Mouse (Mus musculus): Measurements from ENCODE around the gene Spry2.

Spry2 gene

DNA sequence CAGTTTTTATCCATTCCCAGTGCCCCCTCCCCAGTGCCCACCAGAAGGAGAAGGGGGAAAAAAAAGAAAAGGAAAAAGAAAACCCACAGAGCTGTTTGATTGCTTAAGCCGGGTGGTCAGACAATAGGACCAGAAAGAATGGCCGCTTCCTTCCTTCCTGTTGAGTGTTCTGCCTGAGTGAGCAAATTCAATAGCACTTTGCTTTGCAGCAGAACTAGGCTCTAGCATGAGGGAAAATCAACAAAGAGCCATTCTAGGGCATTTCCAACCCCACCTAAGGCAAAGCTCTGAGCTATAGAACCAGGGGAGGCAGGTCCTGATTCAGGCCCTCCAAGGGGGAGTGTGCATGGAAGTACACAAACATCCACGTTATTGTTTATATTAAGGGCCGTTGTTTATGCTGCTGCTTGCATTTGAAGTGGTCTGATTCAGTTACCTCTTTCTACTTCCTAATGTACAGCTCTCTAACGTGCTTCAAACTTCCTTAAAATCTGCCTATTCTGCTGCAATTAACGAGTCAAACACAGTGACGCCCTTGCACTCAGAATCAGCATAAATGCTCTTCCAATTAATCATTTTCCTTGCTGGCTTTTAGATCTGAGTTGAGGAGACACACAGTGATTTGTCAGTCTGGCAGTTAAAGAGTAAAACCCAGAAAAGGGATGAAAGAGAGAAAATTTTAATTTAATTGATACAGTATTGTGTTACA lies 45.1 kb downstream of the Spry2 start:
- in situ Hi-C loops (cut with MboI; ENCODE audit: low pct_unique_long_range_greater_than_20kb in 1 of 2, low sequenced_read_pairs in 2 of 2, unreplicated experiment in 1 of 2) = no loop called here

Measured in mouse embryonic stem cell (cell line).